Mouse (Mus musculus) natural killer cell, adult 2 months (primary cell): ENCODE data around the gene Rps28.

Experiments
- DNase-seq, 2 experiments: peaks; one replicate each; pipeline ENCODE4 v3.0.0; 2022; ENCODE audit warnings: low spot score in 2 of 2

Gene Rps28

GRCm38 (mm10) chr17:33773871-33774572, 50.3 kb downstream of the Rps28 start:
- DNase-seq, result no peak

- no peak for DNase-seq
These were observed 50.9 kb downstream of the Rps28 start for GRCm38 (mm10) chr17:33773426-33773825.

GRCm38 (mm10) chr17:33771617-33772016, 52.7 kb downstream of the Rps28 start:
- DNase-seq, result no peak
